Mouse (Mus musculus) testis, adult 2 months (tissue): ENCODE measurements around the gene Itga7. TPM values are rescaled to one million over a fixed set of nuclear protein-coding genes. Genes with fewer than 3 reads are reported as not detected.

Source experiments
- H3K27ac ChIP-seq: fragments of 200-500 bp; 2 replicates; pipeline ENCODE4 v1.5.1; 2012; ENCODE audit warnings: low read depth, low read length; ENCODE audit not compliant: control insufficient read depth, insufficient read depth
- H3K27me3 ChIP-seq: fragments of 200-500 bp; 2 replicates; pipeline ENCODE4 v1.6.1; 2012; ENCODE audit warnings: mild to moderate bottlenecking, low read length, moderate library complexity; ENCODE audit not compliant: control insufficient read depth, insufficient read depth
- H3K36me3 ChIP-seq: fragments of 200-500 bp; 2 replicates; pipeline ENCODE4 v1.6.1; 2012; ENCODE audit warnings: mild to moderate bottlenecking, low read length; ENCODE audit not compliant: control insufficient read depth, insufficient read depth
- H3K4me1 ChIP-seq: fragments of 200-500 bp; 2 replicates; pipeline ENCODE4 v1.6.1; 2012; ENCODE audit warnings: low read length; ENCODE audit not compliant: control insufficient read depth, insufficient read depth
- H3K4me3 ChIP-seq: fragments of 200-500 bp; 2 replicates; pipeline ENCODE4 v1.5.1; 2012; ENCODE audit warnings: low read depth, mild to moderate bottlenecking, low read length, moderate library complexity, mixed read lengths; ENCODE audit not compliant: control insufficient read depth
- CTCF ChIP-seq: fragments of 200-500 bp; IDR thresholded peaks from 2 replicates; pipeline ENCODE4 v1.5.1; 2012; ENCODE audit warnings: low read depth, mild to moderate bottlenecking, inconsistent platforms, low read length, moderate library complexity; ENCODE audit not compliant: control insufficient read depth, insufficient read depth, insufficient replicate concordance
- POLR2A ChIP-seq: fragments of 200-500 bp; IDR thresholded peaks from 2 replicates; pipeline ENCODE4 v1.6.1; 2012; ENCODE audit warnings: low read depth, mild to moderate bottlenecking, inconsistent platforms, low read length, moderate library complexity; ENCODE audit not compliant: control insufficient read depth
- polyA plus RNA-seq: library from polyadenylated mRNA; depleted of rRNA; stranded (reverse); fragments of >200 nt; gene quantifications from 2 replicates; pipeline ENCODE4 v1.2.3, GENCODE M21; 2012; rRNA removed

Gene Itga7
- polyA plus RNA-seq, 1 experiment = 19.1 TPM

DNA sequence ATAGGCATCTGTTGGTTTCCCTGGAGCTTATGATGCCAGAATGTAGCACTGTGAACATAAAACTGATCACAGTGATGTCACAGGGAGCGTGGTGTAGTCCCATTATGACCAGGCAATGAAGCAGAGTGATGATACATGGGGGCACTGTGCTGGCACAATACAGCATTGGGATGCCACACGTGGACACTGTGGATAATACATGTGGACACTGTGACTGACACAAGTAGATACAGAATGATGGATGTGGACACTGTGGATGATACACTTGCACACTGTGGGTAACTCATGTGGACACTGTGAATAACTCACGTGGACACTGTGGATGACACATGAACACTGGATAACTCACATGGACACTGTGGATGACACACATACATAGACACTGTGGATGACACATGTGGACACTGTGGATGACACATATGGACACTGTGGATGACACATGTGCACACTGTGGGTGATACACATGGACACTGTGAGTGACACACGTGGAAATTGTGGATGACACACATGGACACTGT is 63.0 kb downstream of the Itga7 start:
- Histone ChIP-seq H3K36me3 (no peaks in the 10 kb centered on the region), H3K27me3 (no peaks in the 10 kb centered on the region), H3K27ac (no peak overlapping the region), H3K4me3 (no peak overlapping the region), H3K4me1 (no peaks in the 10 kb centered on the region)
- TF ChIP-seq POLR2A (no peak), CTCF (no peak)

DNA sequence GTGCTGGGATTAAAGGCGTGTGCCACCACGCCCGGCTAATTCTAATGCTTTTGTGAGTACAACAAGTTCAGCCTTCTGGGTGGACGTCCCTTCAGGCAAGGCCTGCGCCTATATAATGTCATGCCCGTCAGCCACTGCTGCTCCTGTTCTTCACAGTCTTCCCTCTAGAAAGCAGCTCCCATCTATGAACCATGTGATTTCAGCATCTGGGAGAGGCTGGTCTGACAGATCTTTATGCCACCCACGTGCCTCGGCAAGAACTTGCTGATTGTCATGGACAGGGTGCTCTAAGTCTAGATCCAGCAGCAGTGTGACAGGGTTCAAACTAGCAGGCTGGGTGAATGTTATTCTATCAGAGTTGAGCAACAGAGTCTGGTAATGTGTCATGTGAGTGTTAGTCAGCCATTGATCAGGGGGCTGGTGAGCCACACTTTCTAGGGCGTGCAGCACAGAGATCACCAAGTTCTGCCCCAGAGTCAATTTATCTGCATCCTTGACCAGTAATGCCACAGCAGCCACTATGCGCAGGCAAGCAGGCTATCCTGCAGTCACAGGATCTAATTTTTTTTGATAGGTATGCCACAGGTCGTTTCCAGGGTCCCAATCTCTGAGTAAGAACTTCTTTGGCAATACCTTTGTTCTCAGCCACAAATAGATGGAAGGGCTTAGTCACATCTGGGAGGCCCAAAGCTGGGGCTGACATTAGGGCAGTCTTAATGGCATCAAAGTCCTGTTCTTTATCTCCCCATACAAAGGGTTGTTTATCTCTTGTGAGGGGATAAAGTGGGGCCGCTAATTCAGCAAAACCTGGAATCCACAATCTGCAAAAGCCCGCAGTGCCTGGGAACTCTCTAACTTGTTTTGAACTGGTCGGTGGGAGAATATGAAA is 70.7 kb downstream of the Itga7 start:
- H3K27me3 ChIP-seq = no peaks in the 10 kb centered on the region
- no peak overlapping the region for H3K4me3 ChIP-seq
- H3K27ac ChIP-seq = no peak overlapping the region
- H3K36me3 ChIP-seq = no peaks in the 10 kb centered on the region
- H3K4me1 ChIP-seq = no peaks in the 10 kb centered on the region
- no peak for TF ChIP-seq POLR2A
- TF ChIP-seq CTCF = no peak

Other genes with a start within 250 kb of the Itga7 start
- 27.6 and 31.1 TPM in 2 replicates for gene Rab5b, start 237.6 kb upstream of the Itga7 start, polyA plus RNA-seq
- gene Pmel, start 229.6 kb upstream of the Itga7 start, polyA plus RNA-seq = 24.6 and 27.7 TPM in 2 replicates
- 53.1 and 61.0 TPM in 2 replicates for gene Cdk2, start 228.8 kb upstream of the Itga7 start, polyA plus RNA-seq
- gene Dgka, start 189.0 kb upstream of the Itga7 start, polyA plus RNA-seq = 124 TPM in 2 replicates
- gene Pym1, start 185.9 kb upstream of the Itga7 start, polyA plus RNA-seq = 19.5 TPM in 2 replicates
- 1.3 and 1.6 TPM in 2 replicates for gene Mmp19, start 142.9 kb upstream of the Itga7 start, polyA plus RNA-seq
- 8.9 and 10.4 TPM in 2 replicates for gene Dnajc14, start 129.8 kb upstream of the Itga7 start, polyA plus RNA-seq
- 7.7 and 8.2 TPM in 2 replicates for gene Tmem198b, start 129.4 kb upstream of the Itga7 start, polyA plus RNA-seq
- gene Sarnp, start 116.5 kb upstream of the Itga7 start, polyA plus RNA-seq = 11.0 and 13.2 TPM in 2 replicates
- 77.4 and 91.8 TPM in 2 replicates for gene Ormdl2, start 112.2 kb upstream of the Itga7 start, polyA plus RNA-seq
- gene Gdf11, start 42.1 kb upstream of the Itga7 start, polyA plus RNA-seq = 0.82 and 0.93 TPM in 2 replicates
- gene Cd63, start 32.8 kb upstream of the Itga7 start, polyA plus RNA-seq = 28.8 and 30.9 TPM in 2 replicates
- 7.5 and 8.9 TPM in 2 replicates for gene Rdh5, start 10.9 kb upstream of the Itga7 start, polyA plus RNA-seq
- gene Bloc1s1, start 9.8 kb upstream of the Itga7 start, polyA plus RNA-seq = 97.9 and 108 TPM in 2 replicates
- 1.3 and 1.6 TPM in 2 replicates for gene Mettl7b, start 27.2 kb downstream of the Itga7 start, polyA plus RNA-seq
- not detected in 2 replicates for gene Olfr9, start 55.6 kb downstream of the Itga7 start, polyA plus RNA-seq
- gene Olfr763, start 77.0 kb downstream of the Itga7 start, polyA plus RNA-seq = not detected in 2 replicates
- gene Olfr764-ps1, start 106.1 kb downstream of the Itga7 start, polyA plus RNA-seq = 0.04 TPM in 1 of 2 replicates, not detected in the other
- not detected in 2 replicates for gene Olfr765, start 116.2 kb downstream of the Itga7 start, polyA plus RNA-seq
- gene Olfr766-ps1, start 135.2 kb downstream of the Itga7 start, polyA plus RNA-seq = not detected in 2 replicates
- gene Olfr767, start 149.1 kb downstream of the Itga7 start, polyA plus RNA-seq = not detected in 2 replicates
- gene Olfr768, start 165.6 kb downstream of the Itga7 start, polyA plus RNA-seq = not detected in 2 replicates
- gene Olfr769, start 184.0 kb downstream of the Itga7 start, polyA plus RNA-seq = not detected in 2 replicates
- gene Olfr770, start 205.2 kb downstream of the Itga7 start, polyA plus RNA-seq = not detected in 2 replicates
- not detected in 2 replicates for gene Olfr771, start 230.9 kb downstream of the Itga7 start, polyA plus RNA-seq
- gene Olfr772, start 244.1 kb downstream of the Itga7 start, polyA plus RNA-seq = not detected in 2 replicates